Mouse (Mus musculus): ENCODE results near the gene AC109138.7. TPM values are rescaled to one million over a fixed set of nuclear protein-coding genes. Genes with fewer than 3 reads are reported as not detected.

The AC109138.7 gene
- polyA plus RNA-seq, 1 experiment from 2014 or later, result not detected

- Histone ChIP-seq H3K27ac (ENCODE audit: low read depth, low read length) (no peak within 1 kb of the TSS), H3K4me2 (peak within 1 kb of the TSS; percentile 37), H3K27me3 (ENCODE audit: control insufficient read depth, insufficient read depth, low read length) (no peaks in the 10 kb centered on the region), H3K4me1 (ENCODE audit: control insufficient read depth, insufficient read depth, low read length) (peaks cover 8% of the 10 kb centered on the region), H3K9me3 (ENCODE audit: control insufficient read depth, low read length) (no peaks in the 10 kb centered on the region), H3K4me3 (ENCODE audit: low read depth, low read length) (0 out of 2 replicates have a peak within 1 kb of the TSS, but pooled peaks have one; percentile 9), H3K36me3 (ENCODE audit: control insufficient read depth, insufficient read depth, low read length) (no peaks in the 10 kb centered on the region), H3K9ac (ENCODE audit: low read length) (peak within 1 kb of the TSS; percentile 48)
- 1% methylated on average over 11 of the region's 11 CpGs for WGBS
- DNase-seq (ENCODE audit: low spot score, missing footprints) (peak; percentile 86), ATAC-seq (ENCODE audit: low FRiP score) (peak; percentile 75; the same call in 1 of the 2 replicates)
Measured at GRCm38 (mm10) chr19:4175368-4175947, 38.7 kb upstream of the AC109138.7 start, which contains the start of gene Carns1. Carns1 (minus strand) TSS chr19:4175479.

GRCm38 (mm10) chr19:4180411-4180810, 33.7 kb upstream of the AC109138.7 start:
- no peak for ATAC-seq (ENCODE audit: low FRiP score)
- no peaks in the 10 kb centered on the region for H3K9me3 ChIP-seq (ENCODE audit: control insufficient read depth, low read length)
- H3K27ac ChIP-seq (ENCODE audit: low read depth, low read length), result no peak overlapping the region
- no peak overlapping the region for H3K4me2 ChIP-seq
- H3K27me3 ChIP-seq (ENCODE audit: control insufficient read depth, insufficient read depth, low read length), result no peaks in the 10 kb centered on the region
- H3K4me1 ChIP-seq (ENCODE audit: control insufficient read depth, insufficient read depth, low read length), result peaks cover 5% of the 10 kb centered on the region
- no peak for DNase-seq (ENCODE audit: low spot score, missing footprints)
- WGBS, result 87% methylated on average over 7 of the region's 7 CpGs
- H3K4me3 ChIP-seq (ENCODE audit: low read depth, low read length), result no peak overlapping the region
- H3K9ac ChIP-seq (ENCODE audit: low read length), result no peak overlapping the region
- no peaks in the 10 kb centered on the region for H3K36me3 ChIP-seq (ENCODE audit: control insufficient read depth, insufficient read depth, low read length)

GRCm38 (mm10) chr19:4181892-4182291, 32.3 kb upstream of the AC109138.7 start:
- 47% methylated on average over 3 of the region's 3 CpGs for WGBS
- no peak for ATAC-seq (ENCODE audit: low FRiP score)

GRCm38 (mm10) chr19:4183689-4184088, 30.5 kb upstream of the AC109138.7 start:
- H3K9me3 ChIP-seq (ENCODE audit: control insufficient read depth, low read length), result no peaks in the 10 kb centered on the region
- no peak overlapping the region for H3K9ac ChIP-seq (ENCODE audit: low read length)
- H3K27ac ChIP-seq (ENCODE audit: low read depth, low read length), result no peak overlapping the region
- H3K4me3 ChIP-seq (ENCODE audit: low read depth, low read length), result no peak overlapping the region
- no peaks in the 10 kb centered on the region for H3K4me1 ChIP-seq (ENCODE audit: control insufficient read depth, insufficient read depth, low read length)
- no peaks in the 10 kb centered on the region for H3K27me3 ChIP-seq (ENCODE audit: control insufficient read depth, insufficient read depth, low read length)
- H3K4me2 ChIP-seq, result no peak overlapping the region
- ATAC-seq (ENCODE audit: low FRiP score) (no peak), DNase-seq (ENCODE audit: low spot score, missing footprints) (no peak)
- H3K36me3 ChIP-seq (ENCODE audit: control insufficient read depth, insufficient read depth, low read length), result no peaks in the 10 kb centered on the region
- 87% methylated on average over 2 of the region's 2 CpGs for WGBS

More at GRCm38 (mm10) chr19:4181892-4182291, 32.3 kb upstream of the AC109138.7 start:
- H3K36me3 ChIP-seq (ENCODE audit: control insufficient read depth, insufficient read depth, low read length), result no peaks in the 10 kb centered on the region
- no peaks in the 10 kb centered on the region for H3K27me3 ChIP-seq (ENCODE audit: control insufficient read depth, insufficient read depth, low read length)
- H3K4me1 ChIP-seq (ENCODE audit: control insufficient read depth, insufficient read depth, low read length), result no peaks in the 10 kb centered on the region
- H3K4me3 ChIP-seq (ENCODE audit: low read depth, low read length), result no peak overlapping the region
- H3K9me3 ChIP-seq (ENCODE audit: control insufficient read depth, low read length), result no peaks in the 10 kb centered on the region
- no peak overlapping the region for H3K4me2 ChIP-seq
- DNase-seq (ENCODE audit: low spot score, missing footprints), result no peak
- no peak overlapping the region for H3K9ac ChIP-seq (ENCODE audit: low read length)
- no peak overlapping the region for H3K27ac ChIP-seq (ENCODE audit: low read depth, low read length)

- DNase-seq (ENCODE audit: low spot score, missing footprints) (no peak), ATAC-seq (ENCODE audit: low FRiP score) (no peak)
- H3K27me3 ChIP-seq (ENCODE audit: control insufficient read depth, insufficient read depth, low read length), result no peaks in the 10 kb centered on the region
- no peak overlapping the region for H3K4me3 ChIP-seq (ENCODE audit: low read depth, low read length)
- H3K27ac ChIP-seq (ENCODE audit: low read depth, low read length), result no peak overlapping the region
- WGBS, result 66% methylated on average over 15 of the region's 15 CpGs
- no peaks in the 10 kb centered on the region for H3K4me1 ChIP-seq (ENCODE audit: control insufficient read depth, insufficient read depth, low read length)
- no peak overlapping the region for H3K9ac ChIP-seq (ENCODE audit: low read length)
- H3K4me2 ChIP-seq, result no peak overlapping the region
- no peaks in the 10 kb centered on the region for H3K36me3 ChIP-seq (ENCODE audit: control insufficient read depth, insufficient read depth, low read length)
- no peaks in the 10 kb centered on the region for H3K9me3 ChIP-seq (ENCODE audit: control insufficient read depth, low read length)
Measured at GRCm38 (mm10) chr19:4184976-4185975, 28.9 kb upstream of the AC109138.7 start.

GRCm38 (mm10) chr19:4187303-4187702, 26.9 kb upstream of the AC109138.7 start:
- WGBS, result 80% methylated on average over 3 of the region's 3 CpGs
- no peak for ATAC-seq (ENCODE audit: low FRiP score)

GRCm38 (mm10) chr19:4189051-4189620, 25.0 kb upstream of the AC109138.7 start:
- Histone ChIP-seq H3K4me2 (no peak overlapping the region), H3K4me3 (ENCODE audit: low read depth, low read length) (no peak overlapping the region), H3K9me3 (ENCODE audit: control insufficient read depth, low read length) (no peaks in the 10 kb centered on the region), H3K27ac (ENCODE audit: low read depth, low read length) (no peak overlapping the region), H3K36me3 (ENCODE audit: control insufficient read depth, insufficient read depth, low read length) (peaks cover 2% of the 10 kb centered on the region; the same call in 1 of the 2 replicates), H3K27me3 (ENCODE audit: control insufficient read depth, insufficient read depth, low read length) (no peaks in the 10 kb centered on the region), H3K9ac (ENCODE audit: low read length) (no peak overlapping the region), H3K4me1 (ENCODE audit: control insufficient read depth, insufficient read depth, low read length) (peaks cover 12% of the 10 kb centered on the region)
- WGBS, result 85% methylated on average over 12 of the region's 12 CpGs
- DNase-seq (ENCODE audit: low spot score, missing footprints) (no peak), ATAC-seq (ENCODE audit: low FRiP score) (no peak)

More at GRCm38 (mm10) chr19:4187303-4187702, 26.9 kb upstream of the AC109138.7 start:
- H3K4me2 ChIP-seq, result no peak overlapping the region
- H3K9me3 ChIP-seq (ENCODE audit: control insufficient read depth, low read length), result no peaks in the 10 kb centered on the region
- DNase-seq (ENCODE audit: low spot score, missing footprints), result no peak
- H3K27ac ChIP-seq (ENCODE audit: low read depth, low read length), result no peak overlapping the region
- H3K4me3 ChIP-seq (ENCODE audit: low read depth, low read length), result no peak overlapping the region
- no peaks in the 10 kb centered on the region for H3K36me3 ChIP-seq (ENCODE audit: control insufficient read depth, insufficient read depth, low read length)
- no peak overlapping the region for H3K9ac ChIP-seq (ENCODE audit: low read length)
- H3K27me3 ChIP-seq (ENCODE audit: control insufficient read depth, insufficient read depth, low read length), result no peaks in the 10 kb centered on the region
- peaks cover 2% of the 10 kb centered on the region; the same call in 1 of the 2 replicates for H3K4me1 ChIP-seq (ENCODE audit: control insufficient read depth, insufficient read depth, low read length)

GRCm38 (mm10) chr19:4190831-4191334, 23.3 kb upstream of the AC109138.7 start, which contains the start of gene Tbc1d10c:
Tbc1d10c (minus strand) TSS chr19:4191284.
- Histone ChIP-seq H3K9me3 (ENCODE audit: control insufficient read depth, low read length) (no peaks in the 10 kb centered on the region), H3K36me3 (ENCODE audit: control insufficient read depth, insufficient read depth, low read length) (peaks cover 11% of the 10 kb centered on the region), H3K9ac (ENCODE audit: low read length) (peak within 1 kb of the TSS; percentile 98), H3K27ac (ENCODE audit: low read depth, low read length) (peak within 1 kb of the TSS; percentile 68), H3K4me1 (ENCODE audit: control insufficient read depth, insufficient read depth, low read length) (peaks cover 12% of the 10 kb centered on the region), H3K27me3 (ENCODE audit: control insufficient read depth, insufficient read depth, low read length) (no peaks in the 10 kb centered on the region), H3K4me3 (ENCODE audit: low read depth, low read length) (peak within 1 kb of the TSS; percentile 97), H3K4me2 (peak within 1 kb of the TSS; percentile 91)
- 65% methylated on average over 4 of the region's 4 CpGs for WGBS
- no peak for DNase-seq (ENCODE audit: low spot score, missing footprints)
- no peak for ATAC-seq (ENCODE audit: low FRiP score)

Measured in midbrain, embryonic 11.5 days (tissue).